Mouse (Mus musculus) CH12.LX (cell line): Measurements from ENCODE around the gene Magohb.

Experiments
- CHD1 ChIP-seq: IDR thresholded peaks from 2 replicates; pipeline ENCODE4 v1.6.1; 2012; ENCODE audit warnings: low read depth, low read length, improper control_type of control experiment, inconsistent platforms
- CTCF ChIP-seq, 2 experiments: IDR thresholded peaks in 1 of 2; conservative IDR thresholded peaks in 1 of 2; 2 replicates each; pipeline ENCODE4 v1.5.1; 2011 to 2012; ENCODE audit warnings: low read depth in 2 of 2, low read length in 2 of 2, improper control_type of control experiment in 1 of 2, inconsistent platforms in 1 of 2, mild to moderate bottlenecking in 1 of 2, moderate library complexity in 1 of 2
- EP300 ChIP-seq: IDR thresholded peaks from 2 replicates; pipeline ENCODE4 v1.6.1; 2011; ENCODE audit warnings: low read length, improper control_type of control experiment
- MAFK ChIP-seq: IDR thresholded peaks from 2 replicates; pipeline ENCODE4 v1.6.1; 2011; ENCODE audit warnings: low read length, improper control_type of control experiment; ENCODE audit not compliant: insufficient replicate concordance
- MAX ChIP-seq: IDR thresholded peaks from 2 replicates; pipeline ENCODE4 v1.6.1; 2011; ENCODE audit warnings: low read length, improper control_type of control experiment
- NRF1 ChIP-seq: IDR thresholded peaks from 2 replicates; pipeline ENCODE4 v1.6.1; 2014; ENCODE audit warnings: low read depth, mild to moderate bottlenecking, inconsistent platforms, low read length, improper control_type of control experiment, moderate library complexity
- TCF12 ChIP-seq: IDR thresholded peaks from 2 replicates; pipeline ENCODE4 v1.6.1; 2014; ENCODE audit warnings: low read depth, mild to moderate bottlenecking, inconsistent platforms, low read length, improper control_type of control experiment
- UBTF ChIP-seq: IDR thresholded peaks from 2 replicates; pipeline ENCODE4 v1.6.1; 2012; ENCODE audit warnings: low read depth, mild to moderate bottlenecking, inconsistent platforms, low read length, improper control_type of control experiment, moderate library complexity
- ZKSCAN1 ChIP-seq: IDR thresholded peaks from 2 replicates; pipeline ENCODE4 v1.6.1; 2012; ENCODE audit warnings: low read depth, inconsistent platforms, low read length, improper control_type of control experiment, borderline replicate concordance

GRCm38 (mm10) chr6:131294435-131295112 is 1.5 kb upstream of the Magohb start:
- TF ChIP-seq EP300 (no peak), UBTF (no peak), CTCF (conservative IDR thresholded peaks at IDR 0.05 in 1 of 2, IDR thresholded peaks at IDR 0.05 in 1 of 2; ENCODE audit: low read depth in 2 of 2, low read length in 2 of 2) (no peak), ZKSCAN1 (no peak), MAX (no peak), TCF12 (no peak), NRF1 (no peak), CHD1 (no peak), MAFK (no peak)
